Mouse (Mus musculus) brain, embryonic 14.5 days (tissue): ENCODE results near the gene Sorl1.

Experiments
- CTCF ChIP-seq: fragments of 200-500 bp; IDR thresholded peaks from 2 replicates; pipeline ENCODE4 v1.5.1; 2012; ENCODE audit warnings: inconsistent platforms, mild to moderate bottlenecking, moderate library complexity, borderline replicate concordance; ENCODE audit not compliant: insufficient read depth, insufficient read length; ENCODE audit errors: extremely low read depth
- POLR2A ChIP-seq: fragments of 200-500 bp; IDR thresholded peaks from 2 replicates; pipeline ENCODE4 v1.6.1; 2012; ENCODE audit warnings: mild to moderate bottlenecking, inconsistent platforms, borderline replicate concordance; ENCODE audit not compliant: poor library complexity, insufficient read depth, insufficient read length, severe bottlenecking; ENCODE audit errors: extremely low read depth

DNA sequence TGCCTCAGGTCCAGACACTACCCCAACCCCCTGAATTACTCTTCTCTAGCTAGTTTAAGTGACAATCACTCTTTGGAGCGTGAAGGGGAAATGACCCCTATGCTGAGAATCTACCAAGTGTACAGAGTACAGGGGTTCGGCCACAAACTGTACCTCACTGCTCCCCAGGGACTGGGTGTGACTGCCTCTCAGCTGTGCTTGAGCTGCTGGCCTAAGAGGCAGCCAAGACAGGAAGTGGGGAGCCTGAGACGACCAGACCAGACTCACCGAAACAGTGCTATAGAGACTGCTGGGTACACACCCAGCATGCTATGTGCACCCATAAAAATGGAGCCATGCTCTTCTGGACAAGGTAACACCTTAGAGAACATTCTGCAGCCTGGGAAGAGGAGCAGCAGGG lies 95.3 kb downstream of the Sorl1 start:
- TF ChIP-seq CTCF (no peak), POLR2A (no peak)
